Mouse (Mus musculus) heart, adult 2 months (tissue): ENCODE data around the gene Actl6b. TPM values are rescaled to one million over a fixed set of nuclear protein-coding genes. Genes with fewer than 3 reads are reported as not detected.

Experiments
- DNase-seq, 2 experiments: peaks; one replicate each; pipeline ENCODE4 v3.0.0; 2021
- H3K27ac ChIP-seq: fragments of 200-600 bp; 2 replicates; pipeline ENCODE4 v1.8.1; 2022
- H3K27me3 ChIP-seq: fragments of 200-500 bp; 2 replicates; pipeline ENCODE4 v1.6.1; 2012; ENCODE audit warnings: mild to moderate bottlenecking, low read length, inconsistent platforms, mixed read lengths; ENCODE audit not compliant: control insufficient read depth, insufficient read depth
- H3K36me3 ChIP-seq: fragments of 200-500 bp; 2 replicates; pipeline ENCODE4 v1.6.1; 2012; ENCODE audit warnings: low read length, inconsistent platforms; ENCODE audit not compliant: control insufficient read depth, insufficient read depth
- H3K4me1 ChIP-seq: fragments of 200-500 bp; 2 replicates; pipeline ENCODE4 v1.6.1; 2011; ENCODE audit warnings: low read length; ENCODE audit not compliant: control insufficient read depth, insufficient read depth
- H3K4me3 ChIP-seq: fragments of 200-600 bp; 2 replicates; pipeline ENCODE4 v1.8.1; 2022
- H3K79me2 ChIP-seq: fragments of 200-500 bp; replicated peaks from 2 replicates; pipeline ENCODE4 v1.6.1; 2012; ENCODE audit warnings: mild to moderate bottlenecking, inconsistent platforms, low read length, moderate library complexity, mixed read lengths; ENCODE audit not compliant: control insufficient read depth, insufficient read depth
- H3K9ac ChIP-seq: fragments of 200-500 bp; 2 replicates; pipeline ENCODE4 v1.6.1; 2012; ENCODE audit warnings: low read depth, mild to moderate bottlenecking, control low read depth, inconsistent platforms, low read length, mixed read lengths
- CTCF ChIP-seq: fragments of 200-600 bp; IDR thresholded peaks from 2 replicates; pipeline ENCODE4 v1.8.1; 2022; ENCODE audit warnings: antibody characterized with exemption, mild to moderate bottlenecking, moderate library complexity
- EP300 ChIP-seq: fragments of 200-500 bp; IDR thresholded peaks from 2 replicates; pipeline ENCODE4 v1.6.1; 2011; ENCODE audit warnings: low read depth, low read length, control low read depth; ENCODE audit not compliant: insufficient read depth
- POLR2A ChIP-seq: fragments of 200-500 bp; IDR thresholded peaks from 2 replicates; pipeline ENCODE4 v1.6.1; 2011; ENCODE audit warnings: mild to moderate bottlenecking, low read depth, low read length, control low read depth; ENCODE audit not compliant: insufficient read depth
- WGBS: fragments of 180-500 bp; shearing (Covaris S2); methylation state at CpG from one replicate; pipeline ENCODE4 v1.1.7; 2018; 5-methylcytosine and 5-hydroxymethylcytosine counted together
- intact Hi-C: fragments of 180-260 bp; cut with DNase I; formaldehyde crosslinking; loops from one replicate; pipeline ENCODE4 v1.15.1; 2025
- polyA plus RNA-seq: library from polyadenylated mRNA; depleted of rRNA; stranded (reverse); fragments of >200 nt; gene quantifications from 2 replicates; pipeline ENCODE4 v1.2.3, GENCODE M21; 2012
- total RNA-seq, 2 experiments: library from RNA; stranded (reverse); gene quantifications; 2 replicates each; pipeline ENCODE4 v1.2.3; 2021

The Actl6b gene
- total and polyA plus RNA-seq, 3 experiments, result not detected

- H3K27ac ChIP-seq, result no peak overlapping the region
- no peaks in the 10 kb centered on the region for H3K4me1 ChIP-seq
- intact Hi-C loops, result no loop called here
- no peak overlapping the region for H3K4me3 ChIP-seq
- DNase-seq, result no peak
- H3K27me3 ChIP-seq, result peaks cover 11% of the 10 kb centered on the region
- no peaks in the 10 kb centered on the region for H3K36me3 ChIP-seq
- H3K79me2 ChIP-seq, result no peaks in the 10 kb centered on the region
- no peak overlapping the region for H3K9ac ChIP-seq
- WGBS, result 42% methylated on average over 11 of the region's 11 CpGs
- TF ChIP-seq CTCF, result no peak
- TF ChIP-seq POLR2A, result no peak
- no peak for TF ChIP-seq EP300
Measured at GRCm38 (mm10) chr5:137553898-137554297, 581 bp downstream of the Actl6b start.

- 61% methylated on average over 6 of the region's 6 CpGs for WGBS
Measured at GRCm38 (mm10) chr5:137561556-137561955, 8.2 kb downstream of the Actl6b start.

GRCm38 (mm10) chr5:137562965-137563364, 9.6 kb downstream of the Actl6b start:
- no peak overlapping the region for H3K9ac ChIP-seq
- WGBS, result 66% methylated on average over 10 of the region's 10 CpGs
- no peaks in the 10 kb centered on the region for H3K27me3 ChIP-seq
- no peak overlapping the region for H3K4me3 ChIP-seq
- no peaks in the 10 kb centered on the region for H3K79me2 ChIP-seq
- no peaks in the 10 kb centered on the region for H3K4me1 ChIP-seq
- no peak for DNase-seq
- intact Hi-C loops, result no loop called here
- H3K36me3 ChIP-seq, result no peaks in the 10 kb centered on the region
- TF ChIP-seq POLR2A (no peak), EP300 (no peak), CTCF (no peak)
- no peak overlapping the region for H3K27ac ChIP-seq

More at GRCm38 (mm10) chr5:137561556-137561955, 8.2 kb downstream of the Actl6b start:
- Histone ChIP-seq H3K4me3 (no peak overlapping the region), H3K4me1 (no peaks in the 10 kb centered on the region), H3K9ac (no peak overlapping the region), H3K79me2 (no peaks in the 10 kb centered on the region), H3K27ac (no peak overlapping the region), H3K27me3 (no peaks in the 10 kb centered on the region), H3K36me3 (no peaks in the 10 kb centered on the region)
- TF ChIP-seq EP300, result no peak
- TF ChIP-seq CTCF, result no peak
- no peak for TF ChIP-seq POLR2A
- intact Hi-C loops, result no loop called here
- no peak for DNase-seq

GRCm38 (mm10) chr5:137565744-137566143, 12.4 kb downstream of the Actl6b start:
- 73% methylated on average over 6 of the region's 6 CpGs for WGBS
- Histone ChIP-seq H3K27me3 (no peaks in the 10 kb centered on the region; the same call in 1 of the 2 replicates), H3K27ac (no peak overlapping the region), H3K4me3 (no peak overlapping the region), H3K79me2 (no peaks in the 10 kb centered on the region), H3K4me1 (no peaks in the 10 kb centered on the region), H3K36me3 (no peaks in the 10 kb centered on the region), H3K9ac (no peak overlapping the region)
- no peak for DNase-seq
- TF ChIP-seq CTCF (no peak), EP300 (no peak), POLR2A (no peak)
- intact Hi-C loops, result no loop called here

GRCm38 (mm10) chr5:137566416-137566815, 13.1 kb downstream of the Actl6b start:
- no peak overlapping the region for H3K9ac ChIP-seq
- no peak for DNase-seq
- 87% methylated on average over 5 of the region's 5 CpGs for WGBS
- no peak overlapping the region for H3K4me3 ChIP-seq
- no peaks in the 10 kb centered on the region for H3K4me1 ChIP-seq
- TF ChIP-seq POLR2A (no peak), EP300 (no peak), CTCF (no peak)
- H3K79me2 ChIP-seq, result no peaks in the 10 kb centered on the region
- H3K27ac ChIP-seq, result no peak overlapping the region
- H3K27me3 ChIP-seq, result no peaks in the 10 kb centered on the region; the same call in 1 of the 2 replicates
- intact Hi-C loops, result no loop called here
- no peaks in the 10 kb centered on the region for H3K36me3 ChIP-seq

- intact Hi-C loops, result no loop called here
- DNase-seq, result no peak
- H3K27ac ChIP-seq, result no peak overlapping the region
- 75% methylated on average over 8 of the region's 8 CpGs for WGBS
- no peaks in the 10 kb centered on the region; the same call in 1 of the 2 replicates for H3K27me3 ChIP-seq
- H3K36me3 ChIP-seq, result no peaks in the 10 kb centered on the region
- no peak overlapping the region for H3K9ac ChIP-seq
- H3K4me3 ChIP-seq, result no peak overlapping the region
- no peaks in the 10 kb centered on the region for H3K4me1 ChIP-seq
- TF ChIP-seq POLR2A (no peak), CTCF (no peak), EP300 (no peak)
- H3K79me2 ChIP-seq, result no peaks in the 10 kb centered on the region
Measured at GRCm38 (mm10) chr5:137568223-137568798, 15.0 kb downstream of the Actl6b start.
